In the genomic region with DNA sequence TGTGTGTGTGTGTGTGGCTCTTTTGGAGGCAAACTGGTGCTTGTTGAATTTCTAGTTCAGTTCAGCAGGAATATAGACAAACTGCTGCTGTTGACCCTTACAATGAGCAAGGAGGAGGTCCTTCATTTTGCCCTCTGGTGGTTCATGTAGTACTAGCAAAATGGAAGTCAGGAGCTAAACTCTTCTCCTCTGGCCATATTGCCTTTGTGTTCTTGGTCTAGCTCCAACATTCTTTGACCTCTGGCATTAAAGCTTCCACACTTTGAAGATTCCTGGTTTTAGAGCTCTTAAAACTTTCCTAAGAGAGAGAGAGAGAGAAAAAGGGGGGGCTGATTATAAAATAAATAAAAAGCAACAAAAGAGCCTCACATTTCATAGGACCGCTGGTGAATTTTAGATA, we compare ENCODE assay signal across 11 mouse cellular contexts.
"Had no signal": no experiment of that assay in that cellular context is flagged by ENCODE, and none has a peak within 500 bp of the region (broad histone marks: within the 10 kb centered on the region; RNA-seq: fewer than 3 reads in every experiment).

No protein-coding gene starts in this region.

- H3K4me3 ChIP-seq: limb, embryonic 15.5 days; liver, embryonic 15.5 days; lung, embryonic 15.5 days; midbrain, embryonic 10.5 days; midbrain, embryonic 15.5 days; neural tube, embryonic 13.5 days had no signal

- H3K9me3 ChIP-seq: limb, embryonic 15.5 days; liver, embryonic 15.5 days; lung, embryonic 15.5 days; midbrain, embryonic 10.5 days; midbrain, embryonic 15.5 days; neural tube, embryonic 13.5 days had no signal

- H3K9ac ChIP-seq: limb, embryonic 15.5 days; liver, embryonic 15.5 days; lung, embryonic 15.5 days; midbrain, embryonic 15.5 days; neural tube, embryonic 13.5 days had no signal

- H3K36me3 ChIP-seq: limb, embryonic 15.5 days; liver, embryonic 15.5 days; lung, embryonic 15.5 days; midbrain, embryonic 15.5 days had no signal

- ATAC-seq: midbrain, embryonic 15.5 days had no signal

- H3K27me3 ChIP-seq: limb, embryonic 15.5 days; liver, embryonic 15.5 days; lung, embryonic 15.5 days; midbrain, embryonic 15.5 days; neural tube, embryonic 13.5 days had no signal

- H3K27ac ChIP-seq: limb, embryonic 15.5 days; liver, embryonic 15.5 days; lung, embryonic 15.5 days; midbrain, embryonic 10.5 days; midbrain, embryonic 15.5 days; neural tube, embryonic 13.5 days had no signal

- H3K4me1 ChIP-seq: limb, embryonic 15.5 days; lung, embryonic 15.5 days; midbrain, embryonic 10.5 days; midbrain, embryonic 15.5 days; neural tube, embryonic 13.5 days had no signal

- H3K4me2 ChIP-seq: limb, embryonic 15.5 days; liver, embryonic 15.5 days; lung, embryonic 15.5 days; midbrain, embryonic 15.5 days; neural tube, embryonic 13.5 days had no signal

- DNase-seq: kidney, adult 18-20 months; kidney, postnatal 14 days; layer of hippocampus, postnatal 36 days; lung, postnatal 4 days; right cerebral cortex, postnatal 25 days had no signal
